Mouse (Mus musculus) myocyte (in vitro differentiated cells): ENCODE data around the gene Crcp. TPM values are rescaled to one million over a fixed set of nuclear protein-coding genes. Genes with fewer than 3 reads are reported as not detected.

Experiments used
- H3K27me3 ChIP-seq: one replicate; pipeline ENCODE4 v1.6.1; 2011; ENCODE audit not compliant: control insufficient read depth, insufficient read depth, insufficient read length
- H3K36me3 ChIP-seq: one replicate; pipeline ENCODE4 v1.6.1; 2011; ENCODE audit not compliant: control insufficient read depth, insufficient read depth
- H3K4me2 ChIP-seq: one replicate; pipeline ENCODE4 v1.6.1; 2011; ENCODE audit warnings: low read depth, control low read depth
- H3K4me3 ChIP-seq: one replicate; pipeline ENCODE4 v1.5.1; 2011; ENCODE audit warnings: mild to moderate bottlenecking, control low read depth, moderate library complexity
- H3K79me2 ChIP-seq: one replicate; pipeline ENCODE4 v1.6.1; 2011; ENCODE audit not compliant: control insufficient read depth, insufficient read depth
- H3ac ChIP-seq: one replicate; pipeline ENCODE4 v1.6.1; 2011; ENCODE audit not compliant: control insufficient read depth, insufficient read length
- CEBPB ChIP-seq: IDR thresholded peaks from 2 replicates; pipeline ENCODE4 v1.6.1; 2011; ENCODE audit warnings: mild to moderate bottlenecking, moderate library complexity; ENCODE audit not compliant: poor library complexity, insufficient read depth, severe bottlenecking
- E2F4 ChIP-seq: IDR thresholded peaks from one replicate; pipeline ENCODE4 v1.6.1; 2011; ENCODE audit warnings: mild to moderate bottlenecking, control low read depth, moderate library complexity; ENCODE audit not compliant: insufficient read depth
- MAX ChIP-seq: IDR thresholded peaks from one replicate; pipeline ENCODE4 v1.6.1; 2011; ENCODE audit warnings: low read depth, mild to moderate bottlenecking, control low read depth
- MYOD1 ChIP-seq, 3 experiments: IDR thresholded peaks; one replicate each; pipeline ENCODE4 v1.6.1; 2011; ENCODE audit warnings: control low read depth in 2 of 3, low read depth in 2 of 3, mild to moderate bottlenecking in 2 of 3, moderate library complexity in 1 of 3; ENCODE audit not compliant: insufficient read length in 2 of 3, control insufficient read depth in 1 of 3
- POLR2A ChIP-seq: IDR thresholded peaks from one replicate; pipeline ENCODE4 v1.6.1; 2011; ENCODE audit warnings: low read depth, mild to moderate bottlenecking, control low read depth, moderate library complexity; ENCODE audit not compliant: insufficient read length
- POLR2AphosphoS2 ChIP-seq: IDR thresholded peaks from one replicate; pipeline ENCODE4 v1.6.1; 2011; ENCODE audit warnings: low read depth, control low read depth; ENCODE audit not compliant: insufficient read length
- REST ChIP-seq: IDR thresholded peaks from one replicate; pipeline ENCODE4 v1.6.1; 2011; ENCODE audit warnings: mild to moderate bottlenecking, control low read depth, moderate library complexity; ENCODE audit not compliant: insufficient read depth, insufficient read length
- SRF ChIP-seq: IDR thresholded peaks from one replicate; pipeline ENCODE4 v1.6.1; 2011; ENCODE audit warnings: low read depth; ENCODE audit not compliant: control insufficient read depth, insufficient read length
- TCF12 ChIP-seq: IDR thresholded peaks from one replicate; pipeline ENCODE4 v1.6.1; 2011; ENCODE audit warnings: mild to moderate bottlenecking, control low read depth; ENCODE audit not compliant: poor library complexity, insufficient read depth, severe bottlenecking
- TCF3 ChIP-seq: IDR thresholded peaks from one replicate; pipeline ENCODE4 v1.6.1; 2011; ENCODE audit warnings: low read depth, control low read depth; ENCODE audit not compliant: insufficient read length
- USF1 ChIP-seq: IDR thresholded peaks from one replicate; pipeline ENCODE4 v1.6.1; 2011; ENCODE audit warnings: low read depth, mild to moderate bottlenecking, control low read depth, moderate library complexity
- polyA plus RNA-seq: library from polyadenylated mRNA; unstranded; fragments of >200 nt; fragmentation: generic; extraction: Trizol; gene quantifications from one replicate; pipeline ENCODE4 v1.2.1, GENCODE M21; 2012; ENCODE audit warnings: missing spikeins

Gene Crcp
- polyA plus RNA-seq, 1 experiment: 30.8 TPM

- H3K4me2 ChIP-seq: peak overlapping the region; percentile 77
- H3K27me3 ChIP-seq: no peaks in the 10 kb centered on the region
- no peaks in the 10 kb centered on the region for H3K36me3 ChIP-seq
- no peak overlapping the region for H3K4me3 ChIP-seq
- peak; percentile 26 for TF ChIP-seq POLR2A
- TF ChIP-seq MYOD1 (IDR thresholded peaks at IDR 0.05; ENCODE audit: control insufficient read depth in 1 of 3, insufficient read length in 2 of 3, low read depth in 2 of 3): no peak
- no peak overlapping the region for H3ac ChIP-seq
- peaks cover 9% of the 10 kb centered on the region for H3K79me2 ChIP-seq
These were observed 60.7 kb downstream of the Crcp start for GRCm38 (mm10) chr5:130089626-130090393.

DNA sequence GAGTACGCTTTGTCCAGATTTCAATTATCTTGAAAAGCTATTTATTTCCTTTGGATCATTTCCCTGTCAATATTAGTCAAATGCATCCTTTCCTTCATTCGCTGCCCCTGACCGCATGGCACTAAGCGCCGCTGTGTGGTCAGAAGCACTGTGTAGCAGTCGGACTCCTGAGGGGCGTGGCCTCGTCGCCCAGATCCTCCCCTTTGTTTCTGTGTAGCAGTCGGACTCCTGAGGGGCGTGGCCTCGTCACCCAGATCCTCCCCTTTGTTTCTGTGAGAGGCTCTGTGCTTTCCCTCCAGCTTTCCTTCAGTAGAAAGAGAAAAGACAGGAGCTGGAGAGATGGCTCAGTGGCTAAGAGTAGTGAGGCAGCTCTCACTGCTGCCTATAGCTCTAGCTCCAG is 67.7 kb downstream of the Crcp start:
- H3K79me2 ChIP-seq: peaks cover 5% of the 10 kb centered on the region
- no peaks in the 10 kb centered on the region for H3K36me3 ChIP-seq
- H3K27me3 ChIP-seq: no peaks in the 10 kb centered on the region
- no peak overlapping the region for H3ac ChIP-seq
- TF ChIP-seq MYOD1 (IDR thresholded peaks at IDR 0.05; ENCODE audit: control insufficient read depth in 1 of 3, insufficient read length in 2 of 3, low read depth in 2 of 3): no peak
- no peak for TF ChIP-seq CEBPB
- no peak for TF ChIP-seq TCF3
- TF ChIP-seq POLR2A: no peak
- TF ChIP-seq USF1: no peak
- no peak overlapping the region for H3K4me2 ChIP-seq
- no peak overlapping the region for H3K4me3 ChIP-seq

DNA sequence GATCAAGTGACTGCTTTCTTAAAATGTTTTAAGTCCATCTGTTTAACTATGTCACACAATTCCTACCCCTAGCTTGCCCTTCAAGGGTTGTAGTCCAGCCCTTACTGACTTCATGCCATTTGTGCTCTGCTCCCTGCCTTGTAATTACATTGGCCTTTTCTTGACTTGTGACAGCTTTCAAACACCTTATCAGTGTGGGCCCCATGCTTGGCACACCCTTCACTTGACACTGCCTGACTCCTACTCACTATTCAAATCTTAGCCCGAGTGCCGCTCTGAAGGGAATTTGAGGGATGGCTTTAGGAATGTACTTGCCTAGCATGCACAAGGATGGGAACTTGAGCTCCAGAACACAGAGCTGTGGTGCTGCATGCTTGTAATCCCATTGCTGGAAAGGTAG is 68.7 kb downstream of the Crcp start:
- H3K36me3 ChIP-seq: no peaks in the 10 kb centered on the region
- H3ac ChIP-seq: no peak overlapping the region
- no peaks in the 10 kb centered on the region for H3K79me2 ChIP-seq
- no peak overlapping the region for H3K4me3 ChIP-seq
- no peaks in the 10 kb centered on the region for H3K27me3 ChIP-seq
- no peak overlapping the region for H3K4me2 ChIP-seq
- TF ChIP-seq REST (no peak), E2F4 (no peak), CEBPB (no peak), POLR2A (no peak), TCF3 (no peak), MYOD1 (IDR thresholded peaks at IDR 0.05; ENCODE audit: control insufficient read depth in 1 of 3, insufficient read length in 2 of 3, low read depth in 2 of 3) (no peak), MAX (no peak), TCF12 (no peak), USF1 (no peak), POLR2AphosphoS2 (no peak)

DNA sequence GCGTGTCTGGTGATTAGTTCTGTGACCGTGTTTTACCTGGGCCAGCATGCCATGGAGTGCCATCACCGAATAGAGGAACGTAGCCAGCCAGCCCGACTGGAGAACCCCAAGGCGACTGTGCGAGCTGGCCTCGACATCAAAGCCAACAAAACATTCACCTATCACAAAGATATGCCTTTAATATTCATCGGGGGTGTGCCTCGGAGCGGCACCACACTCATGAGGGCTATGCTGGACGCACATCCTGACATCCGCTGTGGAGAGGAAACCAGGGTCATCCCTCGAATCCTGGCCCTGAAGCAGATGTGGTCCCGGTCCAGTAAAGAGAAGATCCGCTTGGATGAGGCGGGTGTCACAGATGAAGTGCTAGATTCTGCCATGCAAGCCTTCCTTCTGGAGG is 72.6 kb downstream of the Crcp start:
- no peaks in the 10 kb centered on the region for H3K36me3 ChIP-seq
- TF ChIP-seq SRF: no peak
- no peak for TF ChIP-seq MAX
- no peak for TF ChIP-seq USF1
- no peaks in the 10 kb centered on the region for H3K79me2 ChIP-seq
- no peak overlapping the region for H3K4me2 ChIP-seq
- H3K27me3 ChIP-seq: no peaks in the 10 kb centered on the region
- no peak overlapping the region for H3ac ChIP-seq
- H3K4me3 ChIP-seq: no peak overlapping the region

DNA sequence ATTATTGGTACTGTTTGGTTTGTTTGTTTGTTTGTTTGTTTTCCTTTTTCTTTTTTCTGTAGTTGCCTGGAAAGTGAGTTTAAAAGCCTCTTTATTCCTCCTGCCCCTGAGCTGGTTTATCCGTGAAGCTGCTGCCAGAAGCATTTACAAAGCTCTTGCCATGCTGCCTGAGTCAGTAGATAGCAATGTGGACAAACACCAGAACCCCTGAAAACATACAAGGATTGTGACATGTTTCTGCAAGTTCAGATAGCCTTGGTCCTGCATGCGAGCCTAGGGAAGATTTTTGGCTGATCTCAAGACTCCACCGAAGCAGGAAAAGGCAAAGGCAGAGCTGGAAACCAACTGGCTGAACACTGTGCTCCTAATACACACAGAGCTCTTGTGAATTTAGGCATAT is 80.3 kb downstream of the Crcp start:
- no peaks in the 10 kb centered on the region for H3K79me2 ChIP-seq
- TF ChIP-seq POLR2AphosphoS2 (no peak), E2F4 (no peak), USF1 (no peak)
- H3K4me2 ChIP-seq: no peak overlapping the region
- H3K36me3 ChIP-seq: no peaks in the 10 kb centered on the region
- no peaks in the 10 kb centered on the region for H3K27me3 ChIP-seq
- H3ac ChIP-seq: no peak overlapping the region
- no peak overlapping the region for H3K4me3 ChIP-seq

Other genes with a start within 250 kb of the Crcp start
- 338 TPM for gene Psph, start 241.8 kb upstream of the Crcp start, polyA plus RNA-seq
- gene Sumf2, start 182.3 kb upstream of the Crcp start, polyA plus RNA-seq: 33.8 TPM
- 747 TPM for gene Chchd2, start 141.8 kb upstream of the Crcp start, polyA plus RNA-seq
- gene Zbed5, start 133.6 kb upstream of the Crcp start, polyA plus RNA-seq: 1.7 TPM
- 0.32 TPM for gene Phkg1, start 130.7 kb upstream of the Crcp start, polyA plus RNA-seq
- 1.1 TPM for gene Nupr1l, start 120.8 kb upstream of the Crcp start, polyA plus RNA-seq
- gene Vkorc1l1, start 87.3 kb upstream of the Crcp start, polyA plus RNA-seq: 13.2 TPM
- 35.0 TPM for gene Gusb, start 26.2 kb upstream of the Crcp start, polyA plus RNA-seq
- 45.8 TPM for gene Asl, start within 50 bp of the Crcp start, polyA plus RNA-seq
- 9.4 TPM for gene Tpst1, start 44.0 kb downstream of the Crcp start, polyA plus RNA-seq
- gene Kctd7, start 115.6 kb downstream of the Crcp start, polyA plus RNA-seq: 4.5 TPM
- 18.8 TPM for gene Rabgef1, start 142.5 kb downstream of the Crcp start, polyA plus RNA-seq
- gene Tmem248, start 187.8 kb downstream of the Crcp start, polyA plus RNA-seq: 25.3 TPM
- 47.2 TPM for gene Sbds, start 226.2 kb downstream of the Crcp start, polyA plus RNA-seq
- gene Tyw1, start 226.3 kb downstream of the Crcp start, polyA plus RNA-seq: 23.6 TPM